Mouse (Mus musculus) hindbrain, embryonic 13.5 days (tissue): ENCODE data around the gene Trp53. TPM values are rescaled to one million over a fixed set of nuclear protein-coding genes. Genes with fewer than 3 reads are reported as not detected.

Source experiments
- ATAC-seq: fragments of 200-750 bp; cut with Nextera tagmentation; 2 replicates; pipeline ENCODE4 v1.8.0; 2017; ENCODE audit warnings: moderate TSS enrichment; ENCODE audit not compliant: low FRiP score
- H3K27ac ChIP-seq: fragments of 300-500 bp; sonication (generic); 2 replicates; pipeline ENCODE4 v1.5.1; 2015; ENCODE audit warnings: inconsistent platforms, mild to moderate bottlenecking, moderate library complexity
- H3K27me3 ChIP-seq: fragments of 300-500 bp; sonication (generic); 2 replicates; pipeline ENCODE4 v1.6.1; 2015; ENCODE audit warnings: mild to moderate bottlenecking, inconsistent platforms
- H3K36me3 ChIP-seq: fragments of 300-500 bp; sonication (generic); 2 replicates; pipeline ENCODE4 v1.6.1; 2015; ENCODE audit warnings: mild to moderate bottlenecking, inconsistent platforms
- H3K4me1 ChIP-seq: fragments of 300-500 bp; sonication (generic); replicated peaks from 2 replicates; pipeline ENCODE4 v1.6.1; 2015; ENCODE audit warnings: inconsistent platforms
- H3K4me2 ChIP-seq: fragments of 300-500 bp; sonication (generic); 2 replicates; pipeline ENCODE4 v1.6.1; 2015; ENCODE audit warnings: inconsistent platforms, mild to moderate bottlenecking, moderate library complexity
- H3K4me3 ChIP-seq: fragments of 300-500 bp; sonication (generic); 2 replicates; pipeline ENCODE4 v1.5.1; 2015; ENCODE audit warnings: mild to moderate bottlenecking, inconsistent platforms
- H3K9ac ChIP-seq: fragments of 300-500 bp; sonication (generic); 2 replicates; pipeline ENCODE4 v1.6.1; 2015; ENCODE audit warnings: mild to moderate bottlenecking, inconsistent platforms
- H3K9me3 ChIP-seq: fragments of 300-500 bp; sonication (generic); 2 replicates; pipeline ENCODE4 v1.6.1; 2016; ENCODE audit warnings: inconsistent platforms
- WGBS: fragments of 180-500 bp; shearing (Covaris S2); methylation state at CpG from one replicate; pipeline ENCODE4 v1.1.7; 2015; 5-methylcytosine and 5-hydroxymethylcytosine counted together
- polyA plus RNA-seq: library from polyadenylated mRNA; unstranded; fragments of >200 nt; fragmentation: Nextera tagmentation; extraction: Ambion mirVana; gene quantifications from 2 replicates; pipeline ENCODE4 v1.2.1, GENCODE M21; 2015

The Trp53 gene
- polyA plus RNA-seq, 1 experiment from 2014 or later = 78.1 TPM

DNA sequence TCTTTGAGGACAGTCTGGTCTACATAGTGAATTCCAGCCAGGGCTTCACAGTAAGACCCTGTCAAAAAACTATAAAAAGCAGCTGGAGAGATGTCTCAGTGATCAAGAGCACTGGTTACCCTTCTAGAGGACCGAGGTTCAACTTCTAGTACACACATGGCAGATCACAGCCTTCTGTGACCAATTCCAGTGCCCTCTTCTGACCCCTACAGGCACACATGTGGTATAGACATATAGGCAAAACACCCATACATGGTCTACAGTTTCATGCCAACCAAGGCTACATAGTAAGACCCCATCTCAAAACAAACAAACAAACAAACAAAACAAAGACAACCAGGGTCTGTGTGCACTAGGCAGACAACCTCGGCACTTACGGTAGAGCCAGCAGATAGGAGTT is 4.9 kb upstream of the Trp53 start:
- H3K4me3 ChIP-seq = no peak overlapping the region
- no peak for ATAC-seq
- WGBS = 63% methylated on average over 3 of the region's 3 CpGs
- no peaks in the 10 kb centered on the region for H3K9me3 ChIP-seq
- peaks cover 40% of the 10 kb centered on the region for H3K36me3 ChIP-seq
- H3K4me2 ChIP-seq = no peak overlapping the region
- H3K9ac ChIP-seq = no peak overlapping the region
- H3K27ac ChIP-seq = no peak overlapping the region
- H3K27me3 ChIP-seq = no peaks in the 10 kb centered on the region
- H3K4me1 ChIP-seq = peaks cover 41% of the 10 kb centered on the region

DNA sequence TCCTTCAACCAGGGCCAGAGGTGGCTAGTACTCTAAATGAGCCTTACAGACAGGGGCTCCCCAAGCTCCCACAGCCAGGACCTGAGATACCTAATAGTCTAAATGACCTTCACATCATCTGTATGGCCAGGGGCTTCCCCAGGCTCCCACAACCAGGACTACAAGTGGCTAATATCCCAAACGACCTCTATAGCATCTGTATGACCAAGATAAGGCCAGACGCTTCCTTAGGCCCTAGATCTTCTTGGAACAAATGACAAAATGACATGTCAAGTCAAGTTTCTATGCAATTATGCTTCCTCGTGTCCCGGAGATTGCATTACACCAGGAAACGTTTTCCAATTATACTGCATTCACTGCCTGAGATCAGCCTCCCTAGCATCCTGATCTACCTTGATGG is 3.9 kb upstream of the Trp53 start:
- ATAC-seq = no peak
- Histone ChIP-seq H3K4me2 (no peak overlapping the region), H3K4me1 (peaks cover 41% of the 10 kb centered on the region), H3K9me3 (no peaks in the 10 kb centered on the region), H3K36me3 (peaks cover 30% of the 10 kb centered on the region), H3K9ac (no peak overlapping the region), H3K4me3 (no peak overlapping the region), H3K27me3 (no peaks in the 10 kb centered on the region), H3K27ac (no peak overlapping the region)
- 80% methylated on average over 5 of the region's 5 CpGs for WGBS

DNA sequence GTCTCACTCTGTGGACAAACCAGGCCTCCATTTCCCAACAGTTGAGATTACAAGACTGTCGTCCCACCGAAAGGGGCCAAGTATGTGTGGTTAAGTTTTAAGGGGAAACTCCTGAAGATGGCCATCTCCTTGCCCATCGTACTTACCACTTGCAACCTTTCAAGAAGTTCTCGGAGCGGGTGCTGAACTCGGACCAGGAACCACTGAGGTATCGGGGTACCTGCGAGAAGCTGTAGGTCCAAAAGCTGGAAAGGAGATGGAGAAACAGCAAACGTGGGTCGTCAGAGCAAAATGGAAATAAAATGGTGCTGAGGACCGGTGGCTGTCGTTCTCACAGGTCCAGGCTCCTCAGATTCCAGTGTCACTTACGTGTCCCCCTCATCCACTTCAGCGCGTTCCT is 1.9 kb upstream of the Trp53 start:
- Histone ChIP-seq H3K27ac (no peak overlapping the region), H3K36me3 (0 out of 2 replicates have a peak, but pooled peaks cover 12% of the 10 kb centered on the region), H3K9ac (peak overlapping the region; percentile 90), H3K4me2 (peak overlapping the region; percentile 91), H3K4me1 (peaks cover 53% of the 10 kb centered on the region), H3K27me3 (no peaks in the 10 kb centered on the region), H3K4me3 (peak overlapping the region; percentile 85), H3K9me3 (no peaks in the 10 kb centered on the region)
- ATAC-seq = no peak
- 14% methylated on average over 15 of the region's 15 CpGs for whole genome bisulfite sequencing

DNA sequence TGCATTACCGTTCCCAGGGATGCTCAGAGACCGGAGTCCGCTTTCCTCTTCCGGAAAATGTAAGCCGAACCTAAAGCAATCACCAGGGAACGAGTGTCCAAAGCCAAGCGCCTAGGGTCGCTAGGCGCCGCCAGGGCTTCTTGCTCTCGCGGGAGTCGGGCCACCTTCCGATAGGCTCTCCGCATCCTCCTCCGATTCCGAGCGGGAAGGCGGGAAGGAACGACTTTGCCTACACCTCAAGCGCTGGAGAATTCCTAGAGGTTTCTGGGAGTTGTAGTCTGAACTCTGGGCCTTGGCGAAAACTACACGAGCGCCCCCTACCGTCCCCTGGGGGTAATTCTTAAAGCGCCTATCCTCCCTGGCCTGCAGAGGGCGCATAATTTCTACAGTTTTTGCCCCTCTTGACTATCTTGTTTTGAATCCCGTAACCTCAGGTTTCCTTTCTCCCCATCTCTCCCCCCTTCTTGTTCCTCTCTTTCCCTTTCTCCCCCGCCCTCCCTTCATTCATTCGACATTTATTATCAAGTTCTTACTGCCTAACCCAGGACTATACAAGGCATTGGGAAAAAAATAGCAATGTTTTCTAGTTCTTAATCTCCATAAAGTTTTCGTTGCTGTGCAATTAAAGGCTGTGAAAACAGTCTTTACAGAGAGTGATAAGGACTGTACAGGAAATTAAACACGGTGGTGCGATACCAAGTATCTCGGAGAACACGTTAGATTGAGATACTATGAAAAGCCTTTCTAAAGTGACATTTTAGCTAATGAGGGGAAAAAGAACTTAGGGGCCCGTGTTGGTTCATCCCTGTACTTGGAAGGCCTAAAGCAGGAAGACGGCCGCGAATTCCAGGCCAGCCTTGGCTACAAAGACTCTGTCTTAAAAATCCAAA is 786 bp upstream of the Trp53 start:
- peak overlapping the region; percentile 93 for H3K27ac ChIP-seq
- peak overlapping the region; percentile 90 for H3K9ac ChIP-seq
- WGBS = 3% methylated on average over 39 of the region's 39 CpGs
- ATAC-seq = peak; percentile 87
- H3K9me3 ChIP-seq = no peaks in the 10 kb centered on the region
- H3K27me3 ChIP-seq = no peaks in the 10 kb centered on the region
- peak overlapping the region; percentile 91 for H3K4me2 ChIP-seq
- H3K4me3 ChIP-seq = peak overlapping the region; percentile 85
- H3K4me1 ChIP-seq = peaks cover 53% of the 10 kb centered on the region
- 0 out of 2 replicates have a peak, but pooled peaks cover 6% of the 10 kb centered on the region for H3K36me3 ChIP-seq

DNA sequence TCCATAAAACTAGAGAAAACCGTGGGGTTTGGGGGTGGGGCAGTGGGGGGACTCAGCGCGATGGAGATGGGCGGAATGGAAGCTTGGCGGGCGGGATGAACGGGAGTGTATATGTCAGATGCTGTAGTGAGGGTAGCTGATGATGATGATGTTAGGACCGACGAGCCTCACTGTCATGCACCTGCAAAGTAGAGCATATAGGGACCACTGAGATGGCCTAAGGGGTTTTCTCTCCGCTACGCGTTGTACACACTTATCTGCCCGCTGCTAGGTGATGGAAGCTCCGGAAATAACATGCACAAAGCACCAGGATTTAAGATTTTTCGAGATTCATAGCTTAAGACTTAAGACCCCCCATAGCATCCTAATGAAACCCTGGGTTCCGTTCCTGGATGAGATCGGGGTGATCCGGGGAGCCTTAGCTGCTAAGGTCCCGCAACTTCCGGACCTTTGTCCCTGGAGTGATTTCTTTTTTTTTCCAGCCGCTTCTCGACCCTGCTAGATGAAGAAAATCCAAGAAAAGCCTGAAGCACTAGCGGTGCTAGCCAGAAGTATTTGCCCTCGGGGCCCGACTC is 500 bp downstream of the Trp53 start:
- H3K27ac ChIP-seq = peak overlapping the region; percentile 93
- no peaks in the 10 kb centered on the region for H3K9me3 ChIP-seq
- no peaks in the 10 kb centered on the region for H3K27me3 ChIP-seq
- ATAC-seq = peak; percentile 9
- H3K4me2 ChIP-seq = peak overlapping the region; percentile 81
- H3K4me1 ChIP-seq = peaks cover 41% of the 10 kb centered on the region
- peak overlapping the region; percentile 85 for H3K4me3 ChIP-seq
- WGBS = under 1% methylated on average over 25 of the region's 25 CpGs
- no peaks in the 10 kb centered on the region for H3K36me3 ChIP-seq
- H3K9ac ChIP-seq = peak overlapping the region; percentile 89

DNA sequence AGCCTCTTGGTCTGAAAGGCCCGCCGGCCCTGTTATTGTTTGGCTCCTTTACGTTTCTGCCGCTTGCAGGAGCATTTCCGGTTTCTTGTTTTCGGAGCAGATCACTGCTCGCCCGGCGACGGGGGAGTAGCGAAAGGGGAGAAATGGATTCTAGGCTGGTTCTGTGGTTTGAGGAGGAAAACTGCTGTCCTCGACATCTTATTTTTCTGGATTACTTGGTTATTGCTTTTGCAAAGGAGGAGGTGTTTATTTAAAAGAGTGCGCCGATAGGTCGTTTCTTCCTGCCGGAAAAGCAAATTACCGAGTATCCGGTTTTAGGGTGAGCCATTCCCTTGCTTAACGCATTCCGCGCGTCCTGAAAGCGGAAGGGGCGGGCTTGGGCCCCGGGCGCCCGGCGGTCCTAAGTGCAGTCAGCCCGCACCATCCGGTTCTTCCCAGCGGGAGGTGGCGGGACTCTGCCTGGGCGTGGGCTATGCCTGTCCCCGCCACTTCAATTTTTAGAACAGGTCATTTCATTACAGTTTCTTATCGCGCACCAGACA is 1.1 kb downstream of the Trp53 start:
- Histone ChIP-seq H3K4me1 (peaks cover 37% of the 10 kb centered on the region), H3K4me2 (peak overlapping the region; percentile 81), H3K4me3 (peak overlapping the region; percentile 85), H3K36me3 (no peaks in the 10 kb centered on the region), H3K27ac (peak overlapping the region; percentile 93), H3K27me3 (no peaks in the 10 kb centered on the region), H3K9ac (peak overlapping the region; percentile 89), H3K9me3 (no peaks in the 10 kb centered on the region)
- ATAC-seq = peak; percentile 77
- under 1% methylated on average over 36 of the region's 36 CpGs for WGBS

DNA sequence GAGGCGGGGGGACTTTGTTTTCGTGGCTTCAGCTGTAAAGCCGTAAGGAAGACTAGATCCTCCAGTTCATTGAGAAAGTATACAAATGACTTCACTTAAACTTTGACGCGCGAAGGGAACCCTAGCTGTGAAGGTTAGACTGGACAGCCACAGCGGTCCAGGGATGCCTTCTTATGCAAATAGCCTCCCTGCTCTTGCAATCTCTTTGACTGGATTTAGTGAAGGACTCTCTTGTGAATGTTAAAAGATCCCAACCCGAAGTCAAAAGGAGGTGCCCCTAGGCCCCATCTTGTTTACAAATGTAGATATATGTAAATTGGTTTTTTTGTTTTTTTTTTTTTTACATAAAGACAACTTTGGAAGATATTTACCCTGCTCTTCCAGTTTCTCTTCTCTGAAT is 1.7 kb downstream of the Trp53 start:
- Histone ChIP-seq H3K9me3 (no peaks in the 10 kb centered on the region), H3K4me1 (peaks cover 31% of the 10 kb centered on the region), H3K9ac (peak overlapping the region; percentile 89), H3K27me3 (no peaks in the 10 kb centered on the region), H3K36me3 (no peaks in the 10 kb centered on the region), H3K4me2 (peak overlapping the region; percentile 81), H3K4me3 (peak overlapping the region; percentile 85), H3K27ac (peak overlapping the region; percentile 93)
- no peak for ATAC-seq
- 0% methylated on average over 8 of the region's 8 CpGs for WGBS

DNA sequence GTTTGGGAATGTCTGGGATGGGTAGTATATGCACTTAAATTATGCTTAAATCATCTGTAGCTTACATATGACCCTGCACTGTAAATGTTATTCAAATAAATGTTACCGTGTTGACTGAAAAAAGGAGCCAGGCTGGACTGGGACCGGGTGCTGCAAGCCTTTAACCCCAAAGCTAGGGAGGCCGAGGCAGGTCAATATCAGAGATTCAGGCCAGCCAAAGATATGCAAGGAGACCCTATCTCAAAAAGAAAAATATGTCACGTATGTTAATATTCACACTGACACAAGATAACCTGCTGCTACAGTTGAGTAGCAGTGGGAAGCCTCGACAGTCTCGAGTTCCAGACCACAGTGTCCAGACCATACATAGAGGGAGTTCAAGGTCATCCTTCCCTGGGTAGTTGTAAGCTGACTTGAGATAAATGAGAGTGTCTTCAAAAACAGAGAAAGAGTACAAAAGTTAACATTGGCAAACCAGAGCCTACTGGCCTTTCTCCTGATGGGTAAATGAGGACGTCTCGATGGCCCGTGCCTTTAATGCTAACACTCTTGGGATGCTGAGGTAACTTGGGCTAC is 2.2 kb downstream of the Trp53 start:
- Histone ChIP-seq H3K9ac (peak overlapping the region; percentile 89), H3K4me2 (peak overlapping the region; percentile 81), H3K4me1 (peaks cover 26% of the 10 kb centered on the region), H3K36me3 (peaks cover 3% of the 10 kb centered on the region), H3K9me3 (no peaks in the 10 kb centered on the region), H3K27ac (no peak overlapping the region; the same call in 1 of the 2 replicates), H3K4me3 (peak overlapping the region; percentile 85), H3K27me3 (no peaks in the 10 kb centered on the region)
- WGBS = 57% methylated on average over 9 of the region's 9 CpGs
- no peak for ATAC-seq

DNA sequence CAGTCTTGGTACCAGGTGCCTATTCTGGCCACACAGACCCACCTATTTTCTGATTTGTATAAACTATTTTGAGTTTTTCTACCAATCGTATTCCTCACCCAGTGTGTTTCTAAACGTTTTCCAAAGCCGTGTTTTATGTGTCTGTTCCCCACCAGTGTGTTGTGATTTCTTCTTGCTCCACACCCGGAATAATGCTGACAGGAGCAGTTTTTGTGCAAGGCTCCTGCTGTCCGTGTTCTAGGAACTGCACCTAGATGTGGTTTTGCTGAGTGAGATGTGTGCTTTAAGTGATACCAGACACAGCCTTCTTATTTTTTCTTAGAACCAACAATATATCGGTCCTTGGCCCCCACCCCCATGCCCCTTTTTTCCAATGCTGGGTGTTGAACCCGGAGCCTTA is 3.8 kb downstream of the Trp53 start:
- Histone ChIP-seq H3K36me3 (peaks cover 20% of the 10 kb centered on the region), H3K27ac (no peak overlapping the region), H3K4me3 (no peak overlapping the region), H3K27me3 (no peaks in the 10 kb centered on the region), H3K4me1 (peaks cover 12% of the 10 kb centered on the region), H3K9me3 (no peaks in the 10 kb centered on the region), H3K9ac (no peak overlapping the region), H3K4me2 (no peak overlapping the region)
- WGBS = 88% methylated on average over 7 of the region's 7 CpGs
- ATAC-seq = no peak

DNA sequence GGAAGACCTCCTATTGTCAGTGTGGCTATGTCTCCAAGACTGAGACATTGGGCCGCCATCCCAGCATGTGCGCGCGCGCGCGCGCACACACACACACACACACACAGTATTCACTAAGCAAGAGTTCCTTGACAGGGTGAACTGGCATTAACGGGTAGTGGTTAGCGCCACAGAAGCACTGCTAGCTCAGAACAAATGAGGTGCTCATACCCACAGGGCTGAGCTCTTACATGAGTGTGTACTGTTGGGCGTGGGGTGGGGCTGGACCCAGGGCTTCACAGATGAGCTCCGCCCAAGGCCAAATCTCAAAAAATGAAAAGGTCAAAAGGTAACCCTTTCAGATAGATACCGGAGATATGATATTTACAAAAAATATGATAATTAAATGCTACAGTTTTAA is 4.8 kb downstream of the Trp53 start:
- no peak overlapping the region for H3K27ac ChIP-seq
- H3K27me3 ChIP-seq = no peaks in the 10 kb centered on the region
- H3K4me3 ChIP-seq = no peak overlapping the region
- no peak overlapping the region for H3K9ac ChIP-seq
- peaks cover 12% of the 10 kb centered on the region for H3K4me1 ChIP-seq
- WGBS = 96% methylated on average over 13 of the region's 13 CpGs
- ATAC-seq = no peak
- no peak overlapping the region for H3K4me2 ChIP-seq
- H3K36me3 ChIP-seq = peaks cover 29% of the 10 kb centered on the region
- H3K9me3 ChIP-seq = no peaks in the 10 kb centered on the region

DNA sequence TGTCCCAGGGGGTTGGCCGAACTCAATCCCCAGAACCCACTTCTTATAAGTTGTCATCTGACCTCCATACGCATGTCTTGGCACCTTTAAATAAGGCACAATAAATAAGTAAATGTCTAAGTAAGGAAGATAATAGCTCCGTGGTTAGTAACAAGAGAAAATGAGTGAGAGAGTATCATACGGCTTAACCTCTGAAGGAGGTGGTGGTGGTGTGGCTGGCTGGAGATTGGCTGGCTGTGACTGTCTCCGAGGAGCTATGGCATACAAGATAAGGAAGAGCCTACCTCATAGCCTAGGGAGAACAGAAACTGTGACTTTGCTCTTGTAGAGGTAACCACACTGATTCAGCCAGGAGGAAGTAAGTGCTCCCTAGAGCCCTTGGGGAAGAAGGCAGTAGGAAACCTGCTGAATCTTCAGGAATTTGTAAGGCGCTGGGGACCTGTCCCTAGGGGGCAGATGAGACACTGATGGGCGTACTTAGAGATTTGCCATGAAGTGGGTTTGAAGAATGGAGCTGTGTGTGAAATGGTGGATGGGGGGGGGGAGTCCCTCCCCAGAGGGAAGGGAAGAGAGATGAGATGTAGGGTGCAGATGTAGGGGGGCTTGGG is 5.7 kb downstream of the Trp53 start:
- 80% methylated on average over 7 of the region's 7 CpGs for WGBS
- H3K27ac ChIP-seq = no peak overlapping the region
- H3K4me1 ChIP-seq = peaks cover 12% of the 10 kb centered on the region
- no peak overlapping the region for H3K4me2 ChIP-seq
- H3K36me3 ChIP-seq = peaks cover 38% of the 10 kb centered on the region
- no peak for ATAC-seq
- H3K9ac ChIP-seq = no peak overlapping the region
- no peaks in the 10 kb centered on the region for H3K27me3 ChIP-seq
- no peak overlapping the region for H3K4me3 ChIP-seq
- no peaks in the 10 kb centered on the region for H3K9me3 ChIP-seq
